Mouse (Mus musculus) erythroblast, embryonic 14.5 days (primary cell): ENCODE measurements around the gene Spns2.

Experiments
- GATA1 ChIP-seq: IDR thresholded peaks from 2 replicates; pipeline ENCODE4 v1.6.1; 2012; ENCODE audit warnings: low read length, inconsistent platforms, mixed read lengths
- TAL1 ChIP-seq: IDR thresholded peaks from 3 replicates; pipeline ENCODE4 v1.6.1; 2012; ENCODE audit warnings: low read length, inconsistent platforms, mixed read lengths

DNA sequence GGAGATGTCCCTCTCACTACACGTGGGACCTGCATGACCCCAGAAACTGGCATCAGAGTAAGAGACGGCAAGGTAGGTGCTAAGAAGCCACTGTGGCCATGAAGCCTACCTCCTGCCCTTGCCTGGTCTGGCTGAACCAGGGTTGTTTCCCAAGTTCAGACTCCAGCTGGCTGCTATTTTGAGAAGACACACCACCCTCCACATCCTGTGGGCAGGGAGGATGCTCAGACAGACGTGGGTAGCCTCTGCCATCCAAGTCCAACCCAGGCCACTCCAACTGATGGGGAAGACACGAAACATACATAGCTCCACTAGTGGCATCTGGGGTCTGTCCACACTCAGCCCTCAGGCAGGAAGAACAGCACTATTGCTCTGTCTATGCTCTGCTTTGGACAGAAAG, 19.7 kb downstream of the Spns2 start:
- TF ChIP-seq GATA1 (no peak), TAL1 (no peak)
